Mouse (Mus musculus): ENCODE results near the gene 1810024B03Rik. TPM values are rescaled to one million over a fixed set of nuclear protein-coding genes. Genes with fewer than 3 reads are reported as not detected.
"Not testable (repeated sequence)": the region's sequence is repeated elsewhere in the genome, so short reads cannot be mapped to it uniquely, and the experiment has no call there.

The 1810024B03Rik gene
- polyA plus RNA-seq, 1 experiment from 2014 or later = 0.80 TPM

- no peak overlapping the region for H3K9ac ChIP-seq (ENCODE audit: low read depth, low read length)
- H3K9me3 ChIP-seq (replicated peaks; ENCODE audit: control insufficient read depth, low read length, poor library complexity, severe bottlenecking) = no peaks in the 10 kb centered on the region
- no peak overlapping the region for H3K4me2 ChIP-seq (ENCODE audit: low read length)
- H3K27me3 ChIP-seq (ENCODE audit: control insufficient read depth, insufficient read depth, low read depth, low read length) = no peaks in the 10 kb centered on the region
- H3K4me1 ChIP-seq (ENCODE audit: control insufficient read depth, insufficient read depth, low read length) = peaks cover 12% of the 10 kb centered on the region
- H3K4me3 ChIP-seq (ENCODE audit: low read depth, low read length) = no peak overlapping the region
- 33% methylated on average over 3 of the region's 3 CpGs for WGBS
- H3K27ac ChIP-seq (ENCODE audit: low read length) = no peak overlapping the region
- ATAC-seq = no peak
- 0 out of 2 replicates have a peak, but pooled peaks cover 3% of the 10 kb centered on the region for H3K36me3 ChIP-seq (ENCODE audit: control insufficient read depth, insufficient read depth, low read length)
Observed at GRCm38 (mm10) chr2:127204932-127205331, 3.1 kb downstream of the 1810024B03Rik start.

- H3K27ac ChIP-seq (ENCODE audit: low read length) = no peak overlapping the region
- no peaks in the 10 kb centered on the region for H3K9me3 ChIP-seq (replicated peaks; ENCODE audit: control insufficient read depth, low read length, poor library complexity, severe bottlenecking)
Observed at GRCm38 (mm10) chr2:127189574-127189973, 18.5 kb downstream of the 1810024B03Rik start.

GRCm38 (mm10) chr2:127182598-127183381 is 25.3 kb downstream of the 1810024B03Rik start:
- WGBS = 1% methylated on average over 17 of the region's 17 CpGs
- H3K4me3 ChIP-seq (ENCODE audit: low read depth, low read length) = peak overlapping the region; percentile 65
- no peaks in the 10 kb centered on the region for H3K9me3 ChIP-seq (replicated peaks; ENCODE audit: control insufficient read depth, low read length, poor library complexity, severe bottlenecking)
- ATAC-seq = peak; percentile 100
- peaks cover 5% of the 10 kb centered on the region; the same call in 1 of the 2 replicates for H3K4me1 ChIP-seq (ENCODE audit: control insufficient read depth, insufficient read depth, low read length)
- H3K27me3 ChIP-seq (ENCODE audit: control insufficient read depth, insufficient read depth, low read depth, low read length) = no peaks in the 10 kb centered on the region; the same call in 1 of the 2 replicates
- peak overlapping the region; percentile 83 for H3K27ac ChIP-seq (ENCODE audit: low read length)
- H3K4me2 ChIP-seq (ENCODE audit: low read length) = peak overlapping the region; percentile 88
- H3K36me3 ChIP-seq (ENCODE audit: control insufficient read depth, insufficient read depth, low read length) = no peaks in the 10 kb centered on the region
- H3K9ac ChIP-seq (ENCODE audit: low read depth, low read length) = peak overlapping the region; percentile 82

More at GRCm38 (mm10) chr2:127189574-127189973, 18.5 kb downstream of the 1810024B03Rik start:
- Histone ChIP-seq H3K9ac (ENCODE audit: low read depth, low read length) (no peak overlapping the region), H3K4me1 (ENCODE audit: control insufficient read depth, insufficient read depth, low read length) (no peaks in the 10 kb centered on the region), H3K4me2 (ENCODE audit: low read length) (no peak overlapping the region), H3K27me3 (ENCODE audit: control insufficient read depth, insufficient read depth, low read depth, low read length) (no peaks in the 10 kb centered on the region), H3K36me3 (ENCODE audit: control insufficient read depth, insufficient read depth, low read length) (no peaks in the 10 kb centered on the region), H3K4me3 (ENCODE audit: low read depth, low read length) (no peak overlapping the region)
- no peak for ATAC-seq

GRCm38 (mm10) chr2:127166261-127166660 is 41.8 kb downstream of the 1810024B03Rik start:
- H3K9me3 ChIP-seq (replicated peaks; ENCODE audit: control insufficient read depth, low read length, poor library complexity, severe bottlenecking); H3K36me3 ChIP-seq (ENCODE audit: control insufficient read depth, insufficient read depth, low read length); H3K4me2 ChIP-seq (ENCODE audit: low read length); H3K4me3 ChIP-seq (ENCODE audit: low read depth, low read length); H3K27ac ChIP-seq (ENCODE audit: low read length); H3K4me1 ChIP-seq (ENCODE audit: control insufficient read depth, insufficient read depth, low read length); H3K9ac ChIP-seq (ENCODE audit: low read depth, low read length); ATAC-seq; H3K27me3 ChIP-seq (ENCODE audit: control insufficient read depth, insufficient read depth, low read depth, low read length): not testable (repeated sequence)
- WGBS = 25% methylated on average over 1 of the region's 1 CpGs

- Histone ChIP-seq H3K4me3 (ENCODE audit: low read depth, low read length) (no peak overlapping the region), H3K9me3 (replicated peaks; ENCODE audit: control insufficient read depth, low read length, poor library complexity, severe bottlenecking) (no peaks in the 10 kb centered on the region), H3K4me2 (ENCODE audit: low read length) (no peak overlapping the region), H3K36me3 (ENCODE audit: control insufficient read depth, insufficient read depth, low read length) (no peaks in the 10 kb centered on the region), H3K9ac (ENCODE audit: low read depth, low read length) (no peak overlapping the region), H3K27ac (ENCODE audit: low read length) (no peak overlapping the region), H3K4me1 (ENCODE audit: control insufficient read depth, insufficient read depth, low read length) (no peaks in the 10 kb centered on the region), H3K27me3 (ENCODE audit: control insufficient read depth, insufficient read depth, low read depth, low read length) (no peaks in the 10 kb centered on the region)
- WGBS = 65% methylated on average over 4 of the region's 4 CpGs
- ATAC-seq = no peak
Observed at GRCm38 (mm10) chr2:127165675-127166074, 42.4 kb downstream of the 1810024B03Rik start.

GRCm38 (mm10) chr2:127145699-127146098 is 62.4 kb downstream of the 1810024B03Rik start:
- no peak for ATAC-seq

GRCm38 (mm10) chr2:127143158-127144063 is 64.7 kb downstream of the 1810024B03Rik start, which contains the start of gene Itpripl1:
Itpripl1 (minus strand) TSS chr2:127143442.
- WGBS = 4% methylated on average over 31 of the region's 31 CpGs
- Histone ChIP-seq H3K9ac (ENCODE audit: low read depth, low read length) (peak within 1 kb of the TSS; percentile 73), H3K4me2 (ENCODE audit: low read length) (peak within 1 kb of the TSS; percentile 98), H3K4me1 (ENCODE audit: control insufficient read depth, insufficient read depth, low read length) (peaks cover 12% of the 10 kb centered on the region), H3K4me3 (ENCODE audit: low read depth, low read length) (peak within 1 kb of the TSS; percentile 46), H3K36me3 (ENCODE audit: control insufficient read depth, insufficient read depth, low read length) (no peaks in the 10 kb centered on the region; the same call in 1 of the 2 replicates), H3K27ac (ENCODE audit: low read length) (no peak within 1 kb of the TSS), H3K9me3 (replicated peaks; ENCODE audit: control insufficient read depth, low read length, poor library complexity, severe bottlenecking) (no peaks in the 10 kb centered on the region), H3K27me3 (ENCODE audit: control insufficient read depth, insufficient read depth, low read depth, low read length) (no peaks in the 10 kb centered on the region)
- peak; percentile 84 for ATAC-seq

More at GRCm38 (mm10) chr2:127145699-127146098, 62.4 kb downstream of the 1810024B03Rik start:
- no peak overlapping the region for H3K4me3 ChIP-seq (ENCODE audit: low read depth, low read length)
- 80% methylated on average over 3 of the region's 3 CpGs for WGBS
- no peak overlapping the region for H3K9ac ChIP-seq (ENCODE audit: low read depth, low read length)
- no peaks in the 10 kb centered on the region for H3K36me3 ChIP-seq (ENCODE audit: control insufficient read depth, insufficient read depth, low read length)
- H3K27ac ChIP-seq (ENCODE audit: low read length) = no peak overlapping the region
- no peaks in the 10 kb centered on the region for H3K27me3 ChIP-seq (ENCODE audit: control insufficient read depth, insufficient read depth, low read depth, low read length)
- no peak overlapping the region for H3K4me2 ChIP-seq (ENCODE audit: low read length)
- H3K9me3 ChIP-seq (replicated peaks; ENCODE audit: control insufficient read depth, low read length, poor library complexity, severe bottlenecking) = no peaks in the 10 kb centered on the region
- peaks cover 12% of the 10 kb centered on the region for H3K4me1 ChIP-seq (ENCODE audit: control insufficient read depth, insufficient read depth, low read length)

- Histone ChIP-seq H3K9ac (ENCODE audit: low read depth, low read length) (peak overlapping the region; percentile 73), H3K4me2 (ENCODE audit: low read length) (peak overlapping the region; percentile 98), H3K27me3 (ENCODE audit: control insufficient read depth, insufficient read depth, low read depth, low read length) (no peaks in the 10 kb centered on the region), H3K36me3 (ENCODE audit: control insufficient read depth, insufficient read depth, low read length) (no peaks in the 10 kb centered on the region; the same call in 1 of the 2 replicates), H3K9me3 (replicated peaks; ENCODE audit: control insufficient read depth, low read length, poor library complexity, severe bottlenecking) (no peaks in the 10 kb centered on the region), H3K4me3 (ENCODE audit: low read depth, low read length) (peak overlapping the region; percentile 46), H3K27ac (ENCODE audit: low read length) (no peak overlapping the region), H3K4me1 (ENCODE audit: control insufficient read depth, insufficient read depth, low read length) (peaks cover 12% of the 10 kb centered on the region)
- peak; percentile 56; the same call in 1 of the 2 replicates for ATAC-seq
- 20% methylated on average over 6 of the region's 6 CpGs for WGBS
Observed at GRCm38 (mm10) chr2:127142577-127143157, 65.4 kb downstream of the 1810024B03Rik start.

All from midbrain, embryonic 16.5 days (tissue).